Mouse (Mus musculus): ENCODE results near the gene Btg4. TPM values are rescaled to one million over a fixed set of nuclear protein-coding genes. Genes with fewer than 3 reads are reported as not detected.

Btg4 gene
- total RNA-seq (2021) = not detected
- long read RNA-seq = 0 reads

GRCm38 (mm10) chr9:51060601-51061000 lies at the start of gene Btg4:
Gene Btg4, plus strand, starts transcription at chr9:51060901.
- no peak for DNase-seq (ENCODE audit: low spot score in 2 of 2)

DNA sequence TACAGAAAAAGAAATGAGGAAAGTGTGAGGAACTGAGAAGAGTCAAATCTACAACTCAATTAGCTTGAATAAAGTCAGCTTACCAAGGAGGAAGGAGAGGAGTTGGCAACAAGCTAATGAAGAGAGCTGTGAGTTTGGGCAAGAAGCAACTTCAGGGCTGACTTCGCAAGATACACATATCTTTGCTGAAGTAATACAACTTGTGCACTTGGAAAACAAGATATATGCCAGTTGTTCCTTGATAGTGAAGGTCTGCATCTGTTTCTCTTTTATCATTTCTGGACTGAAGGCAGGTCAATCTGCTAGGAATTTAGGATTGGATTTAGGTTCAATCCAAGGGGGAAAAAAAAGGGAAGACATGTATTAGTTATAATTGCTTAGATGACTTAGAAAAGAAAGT lies 47.1 kb upstream of the Btg4 start:
- DNase-seq (ENCODE audit: low spot score in 2 of 2) = no peak

DNA sequence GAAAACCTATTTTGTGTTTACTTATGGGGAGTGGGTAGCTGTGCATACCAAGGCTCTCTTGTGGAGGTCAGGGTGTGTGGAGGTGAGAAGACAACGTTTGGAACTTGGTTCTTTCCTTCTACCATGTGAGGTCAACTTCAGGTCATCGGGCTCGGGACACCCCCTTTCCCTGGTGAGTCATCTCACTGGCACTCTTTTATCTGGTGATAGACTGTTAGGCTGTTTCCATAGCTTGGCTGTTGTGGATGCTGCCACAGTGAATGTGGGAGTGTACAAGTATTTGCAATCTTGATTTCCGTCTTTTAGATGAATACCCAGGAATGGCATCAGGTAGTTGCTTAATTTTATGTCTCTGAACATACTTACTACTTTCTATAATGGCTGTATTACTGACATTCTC lies 45.0 kb upstream of the Btg4 start:
- DNase-seq (ENCODE audit: low spot score in 2 of 2) = no peak

DNA sequence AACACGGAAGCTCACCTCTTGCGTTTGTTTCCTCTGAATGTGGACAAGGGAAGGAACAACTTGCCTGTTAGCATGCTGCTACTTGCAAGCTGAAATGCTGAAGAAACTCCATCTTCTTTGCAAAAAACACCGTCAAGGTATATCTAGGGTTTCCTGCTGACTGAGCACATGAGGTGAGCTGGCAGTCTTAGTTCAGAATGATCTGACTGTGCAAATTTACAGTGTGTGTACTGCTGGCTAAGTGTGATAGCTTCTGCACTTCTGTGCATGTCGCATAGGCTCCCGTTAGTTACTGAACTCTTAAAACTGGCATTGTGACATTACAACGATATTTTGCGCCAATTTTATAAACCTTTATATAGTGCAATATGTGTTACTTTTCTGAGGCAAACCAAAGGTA lies 41.0 kb upstream of the Btg4 start:
- DNase-seq (ENCODE audit: low spot score in 2 of 2) = no peak

- DNase-seq (ENCODE audit: low spot score in 2 of 2) = no peak
These were observed 40.4 kb upstream of the Btg4 start for GRCm38 (mm10) chr9:51020351-51020750.

DNA sequence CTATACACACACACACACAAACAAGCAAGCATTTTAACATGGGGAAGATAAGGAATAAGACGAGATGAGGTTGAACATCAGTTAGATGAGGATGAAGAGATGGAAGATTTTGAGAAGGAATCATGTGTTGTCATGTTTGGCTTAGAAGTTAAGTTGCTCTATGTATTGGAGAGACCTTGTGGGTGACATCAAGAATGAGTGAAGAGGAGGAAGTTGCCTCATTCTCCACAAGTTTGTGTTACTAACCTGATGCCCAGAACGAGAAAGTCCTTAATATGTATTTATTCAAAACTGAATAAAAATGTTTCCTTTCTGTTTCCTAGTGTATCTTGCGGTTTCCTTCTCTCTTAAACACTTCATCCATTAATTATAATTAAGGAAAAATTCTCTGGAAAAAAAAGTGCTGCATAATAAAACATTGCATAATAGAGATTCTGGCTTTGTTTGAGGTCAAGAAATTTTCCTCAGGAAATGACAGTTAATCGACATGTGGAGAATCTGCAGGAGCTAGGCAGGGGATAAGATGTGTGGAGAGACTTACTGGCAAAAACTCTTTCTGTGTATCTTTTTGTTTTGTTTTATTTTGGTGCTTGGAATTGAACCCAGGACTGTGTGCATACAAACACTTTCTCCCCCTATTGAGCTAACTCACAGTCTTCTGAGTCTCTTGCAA lies 39.4 kb upstream of the Btg4 start:
- DNase-seq (ENCODE audit: low spot score in 2 of 2) = no peak

- DNase-seq (ENCODE audit: low spot score in 2 of 2) = no peak
These were observed 33.7 kb upstream of the Btg4 start for GRCm38 (mm10) chr9:51026952-51027351.

DNA sequence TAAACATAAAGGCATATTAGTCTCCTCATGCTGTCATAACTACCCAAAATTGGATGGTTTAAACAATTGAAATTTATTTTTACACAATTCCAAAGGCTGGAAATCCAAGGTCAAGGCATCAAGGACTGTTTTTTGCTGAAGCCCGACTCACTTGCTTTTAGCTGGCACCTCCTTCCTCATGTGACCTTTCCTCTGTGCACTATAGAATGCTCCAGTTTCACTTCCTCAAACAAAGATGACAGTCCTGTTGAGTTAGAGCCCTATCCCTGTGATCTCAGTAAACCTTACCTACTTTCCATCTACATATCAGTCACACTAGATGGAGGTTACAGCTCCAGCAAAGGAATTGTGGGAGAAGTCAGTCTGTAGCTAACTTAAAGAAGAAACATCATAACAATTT lies 30.6 kb upstream of the Btg4 start:
- DNase-seq (ENCODE audit: low spot score in 2 of 2) = no peak

GRCm38 (mm10) chr9:51031603-51032002 lies 29.1 kb upstream of the Btg4 start:
- no peak for DNase-seq (ENCODE audit: low spot score in 2 of 2)

- no peak for DNase-seq (ENCODE audit: low spot score in 2 of 2)
These were observed 28.4 kb upstream of the Btg4 start for GRCm38 (mm10) chr9:51032291-51032690.

GRCm38 (mm10) chr9:51032785-51033529 lies 27.7 kb upstream of the Btg4 start:
- DNase-seq (ENCODE audit: low spot score in 2 of 2) = no peak

DNA sequence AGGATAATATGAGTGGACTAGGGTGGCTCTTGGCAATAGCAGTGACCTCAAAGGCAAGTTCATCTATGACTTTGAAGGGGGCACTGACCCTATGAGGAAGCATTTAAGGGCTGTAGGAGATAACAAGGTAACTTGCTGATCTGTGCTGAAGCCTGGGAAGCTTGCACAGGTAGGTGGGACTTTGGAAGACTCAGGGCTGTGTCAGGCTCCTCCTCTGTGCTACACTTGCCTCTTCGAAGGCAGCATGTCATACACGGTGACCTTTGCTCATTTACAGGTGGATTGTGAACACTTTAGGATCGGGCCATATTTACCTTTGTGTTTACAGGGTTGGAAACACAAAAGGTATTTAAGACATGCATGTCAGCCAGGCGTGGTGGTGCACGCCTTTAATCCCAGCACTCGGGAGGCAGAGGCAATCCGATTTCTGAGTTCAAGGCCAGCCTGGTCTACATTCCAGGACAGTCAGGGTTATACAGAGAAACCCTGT lies 19.2 kb upstream of the Btg4 start:
- DNase-seq (ENCODE audit: low spot score in 2 of 2) = no peak

DNA sequence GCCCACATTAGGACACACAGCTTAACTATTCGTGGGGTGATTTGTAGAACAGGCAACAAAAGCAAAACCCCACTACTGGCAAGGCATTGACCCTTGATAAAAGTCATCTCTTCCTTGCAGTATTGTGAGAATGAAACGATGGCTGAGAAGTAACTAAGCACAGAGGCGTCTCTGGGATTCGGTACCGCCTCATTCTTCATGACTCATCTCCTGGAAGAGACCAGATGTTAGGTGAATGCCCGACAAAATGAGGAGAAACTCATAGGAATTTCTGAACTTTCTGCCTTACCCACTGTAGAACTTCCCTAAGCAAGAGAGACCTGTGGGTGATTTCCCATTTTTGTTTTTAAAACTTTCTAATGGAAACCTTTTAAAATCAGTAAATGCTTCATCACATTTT lies 18.6 kb upstream of the Btg4 start:
- DNase-seq (ENCODE audit: low spot score in 2 of 2) = no peak

- DNase-seq (ENCODE audit: low spot score in 2 of 2) = peak in 1 of 2 experiments; percentile 27
These were observed 8.5 kb upstream of the Btg4 start for GRCm38 (mm10) chr9:51052180-51052579.

- no peak for DNase-seq (ENCODE audit: low spot score in 2 of 2)
These were observed 4.1 kb upstream of the Btg4 start for GRCm38 (mm10) chr9:51056360-51057324.

DNA sequence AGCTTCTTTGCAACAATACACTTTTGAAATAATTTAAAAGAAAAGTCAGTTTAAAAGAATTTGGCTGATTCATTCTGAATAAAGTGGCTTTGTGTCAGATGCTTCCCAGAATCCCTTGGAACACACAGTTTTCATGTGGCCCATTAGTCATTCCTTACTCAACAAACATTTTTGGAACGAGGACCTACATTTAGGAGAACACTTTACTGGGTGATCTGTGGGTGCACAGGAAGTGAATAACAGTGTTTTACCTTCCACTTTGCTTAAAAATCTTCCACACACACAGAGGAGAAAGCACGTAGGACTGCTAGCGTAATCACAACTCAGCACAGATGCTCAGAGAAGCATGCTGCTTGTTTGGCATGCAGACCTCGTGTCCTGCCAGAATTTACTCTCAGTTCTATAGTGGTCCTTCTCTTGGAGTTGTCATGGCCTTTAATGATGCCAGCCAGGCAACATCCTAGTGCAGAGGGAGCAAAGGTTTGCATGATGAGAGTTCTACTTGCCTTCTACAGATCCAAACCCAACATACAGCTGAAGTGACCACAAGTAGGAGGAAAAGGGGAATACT lies 1.7 kb upstream of the Btg4 start:
- DNase-seq (ENCODE audit: low spot score in 2 of 2) = peak; percentile 9 to 40

- no peak for DNase-seq (ENCODE audit: low spot score in 2 of 2)
These were observed 7.5 kb downstream of the Btg4 start for GRCm38 (mm10) chr9:51068202-51068601.

- no peak for DNase-seq (ENCODE audit: low spot score in 2 of 2)
These were observed 10.1 kb downstream of the Btg4 start for GRCm38 (mm10) chr9:51070801-51071200.

DNA sequence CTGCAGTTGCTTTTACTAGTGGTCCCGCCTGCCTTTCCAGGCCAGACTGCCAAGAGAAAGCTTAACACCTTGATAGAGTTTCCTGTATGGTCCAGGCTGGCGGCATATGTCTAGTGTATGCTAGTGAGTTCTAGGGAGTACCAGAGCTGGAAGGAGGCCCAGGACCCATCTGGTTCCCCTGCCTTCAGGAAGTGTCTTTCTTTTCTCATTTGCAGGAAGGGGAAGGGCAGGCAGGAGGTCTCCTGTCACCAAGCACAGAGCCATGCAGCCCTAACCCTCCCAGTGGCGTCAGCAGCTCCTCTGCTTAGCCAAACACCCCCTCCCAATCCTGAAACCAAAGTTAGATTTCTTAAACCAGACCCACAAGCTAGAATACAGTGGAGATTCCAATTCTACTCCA lies 15.1 kb downstream of the Btg4 start:
- no peak for DNase-seq (ENCODE audit: low spot score in 2 of 2)

DNA sequence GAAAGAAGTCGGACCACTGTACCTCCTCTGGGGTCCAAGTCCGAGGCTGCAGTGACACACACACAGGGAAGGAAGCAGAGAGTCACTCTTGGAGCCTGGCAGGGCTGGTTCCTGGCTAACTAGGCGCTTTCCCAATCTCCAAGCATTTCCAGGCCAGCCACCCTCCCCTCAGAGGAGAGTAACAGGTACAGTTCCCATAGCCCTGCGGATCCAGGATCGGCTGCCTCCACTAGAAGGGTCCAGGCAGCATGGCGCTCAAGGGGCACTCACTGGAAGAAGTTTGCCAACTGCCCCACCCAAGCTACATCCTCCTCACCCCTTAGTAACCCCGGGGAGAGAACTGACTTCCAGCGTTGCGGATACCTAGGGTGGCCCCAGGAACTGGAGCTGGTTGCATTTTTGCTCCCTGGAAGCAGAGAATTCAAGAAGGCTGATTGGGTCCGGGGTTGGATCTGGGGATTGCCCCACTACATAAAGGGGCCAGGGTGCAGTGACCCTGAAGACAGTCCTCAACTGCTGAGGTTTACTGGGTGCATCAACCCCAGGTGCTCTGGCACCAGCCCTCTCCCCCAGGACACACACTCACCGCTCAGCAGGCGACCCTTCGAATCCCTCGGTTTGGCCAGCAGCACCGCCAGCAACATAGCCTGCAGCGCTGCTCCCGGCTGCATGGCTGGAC lies 15.7 kb downstream of the Btg4 start:
- no peak for DNase-seq (ENCODE audit: low spot score in 2 of 2)

DNA sequence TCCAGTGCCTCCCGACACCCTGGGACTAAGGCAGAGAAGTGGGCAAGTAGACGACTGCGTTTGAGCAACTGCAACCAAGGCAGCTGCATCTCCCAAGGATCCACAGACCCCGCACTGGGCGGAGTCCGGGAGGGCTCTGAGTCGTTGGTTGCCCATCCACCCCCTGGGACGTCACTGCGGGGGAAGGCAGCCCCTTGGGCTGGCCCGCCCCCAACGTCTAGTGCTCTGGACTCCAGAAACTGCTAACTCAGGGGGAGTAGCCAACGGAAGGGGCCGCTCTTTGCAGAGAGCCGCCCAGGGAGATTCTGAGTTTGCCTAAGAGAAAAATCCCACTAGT lies 16.2 kb downstream of the Btg4 start, which contains the start of gene Layn:
Gene Layn, minus strand, starts transcription at position 116 of the 337 bp plus-strand sequence.
- peak in 1 of 2 experiments; percentile 16 for DNase-seq (ENCODE audit: low spot score in 2 of 2)
